Mouse (Mus musculus) stomach, embryonic 14.5 days (tissue): ENCODE results near the gene Itga9. TPM values are rescaled to one million over a fixed set of nuclear protein-coding genes. Genes with fewer than 3 reads are reported as not detected.

Source experiments
- ATAC-seq: fragments of 200-750 bp; cut with Nextera tagmentation; 2 replicates; pipeline ENCODE4 v1.8.0; 2017; ENCODE audit warnings: low read depth, moderate TSS enrichment; ENCODE audit not compliant: insufficient number of reproducible peaks, insufficient read depth, low FRiP score
- H3K27ac ChIP-seq: fragments of 300-500 bp; sonication (generic); 2 replicates; pipeline ENCODE4 v1.5.1; 2014; ENCODE audit warnings: mild to moderate bottlenecking, low read length, moderate library complexity, mixed read lengths
- H3K27me3 ChIP-seq: fragments of 300-500 bp; sonication (generic); 2 replicates; pipeline ENCODE4 v1.6.1; 2014; ENCODE audit warnings: low read length, control low read depth, mixed read lengths; ENCODE audit not compliant: control insufficient read depth, insufficient read depth
- H3K36me3 ChIP-seq: fragments of 300-500 bp; sonication (generic); 2 replicates; pipeline ENCODE4 v1.6.1; 2014; ENCODE audit warnings: mild to moderate bottlenecking, control low read depth, low read length, moderate library complexity, mixed read lengths; ENCODE audit not compliant: control insufficient read depth, insufficient read depth
- H3K4me1 ChIP-seq: fragments of 300-500 bp; sonication (generic); 2 replicates; pipeline ENCODE4 v1.6.1; 2014; ENCODE audit warnings: low read length, control low read depth, mixed read lengths; ENCODE audit not compliant: control insufficient read depth, insufficient read depth
- H3K4me2 ChIP-seq: fragments of 300-500 bp; sonication (generic); replicated peaks from 2 replicates; pipeline ENCODE4 v1.6.1; 2014; ENCODE audit warnings: low read depth, low read length, control low read depth
- H3K4me3 ChIP-seq: fragments of 300-500 bp; sonication (generic); 2 replicates; pipeline ENCODE4 v1.5.1; 2014; ENCODE audit warnings: low read depth, low read length, control low read depth
- H3K9ac ChIP-seq: fragments of 300-500 bp; sonication (generic); replicated peaks from 2 replicates; pipeline ENCODE4 v1.6.1; 2014; ENCODE audit warnings: low read depth, mild to moderate bottlenecking, control low read depth, low read length, moderate library complexity, mixed read lengths
- H3K9me3 ChIP-seq: fragments of 300-500 bp; sonication (generic); 2 replicates; pipeline ENCODE4 v1.6.1; 2016; ENCODE audit warnings: low read depth, low read length, control low read depth; ENCODE audit not compliant: control insufficient read depth
- WGBS: fragments of 180-500 bp; shearing (Covaris S2); extraction: QIAGEN DNeasy Blood & Tissue Kit; methylation state at CpG from one replicate; pipeline ENCODE4 v1.1.7; 2014; 5-methylcytosine and 5-hydroxymethylcytosine counted together
- polyA plus RNA-seq: library from polyadenylated mRNA; unstranded; fragments of >200 nt; fragmentation: Nextera tagmentation; extraction: Ambion mirVana; gene quantifications from 2 replicates; pipeline ENCODE4 v1.2.1, GENCODE M21; 2014

Gene Itga9
- polyA plus RNA-seq, 1 experiment from 2014 or later = 14.3 TPM

DNA sequence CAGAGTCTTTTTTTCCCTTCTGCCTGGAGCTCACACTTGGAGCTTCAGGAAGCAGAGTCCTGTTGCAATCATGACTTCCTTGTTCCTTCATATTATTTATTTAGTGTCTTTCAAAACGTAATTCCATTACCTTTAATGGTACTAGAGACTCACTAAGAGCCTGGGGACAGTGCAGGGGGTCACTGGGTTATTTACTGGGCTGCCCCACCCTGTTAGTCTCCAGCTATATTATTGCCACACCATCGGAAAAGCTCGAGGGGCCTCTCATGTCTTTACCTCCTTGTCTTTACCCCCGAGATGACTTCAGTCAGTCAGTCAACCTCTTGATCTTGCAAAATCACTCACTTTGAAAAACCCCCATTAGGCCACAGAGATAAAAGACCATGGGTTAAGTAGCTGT lies 44.5 kb downstream of the Itga9 start:
- H3K4me1 ChIP-seq = peaks cover 15% of the 10 kb centered on the region; the same call in 1 of the 2 replicates
- no peak overlapping the region for H3K27ac ChIP-seq
- no peaks in the 10 kb centered on the region; the same call in 1 of the 2 replicates for H3K36me3 ChIP-seq
- WGBS = 21% methylated on average over 4 of the region's 4 CpGs
- H3K9ac ChIP-seq = no peak overlapping the region
- H3K9me3 ChIP-seq = no peaks in the 10 kb centered on the region
- H3K4me3 ChIP-seq = no peak overlapping the region
- H3K4me2 ChIP-seq = no peak overlapping the region
- no peak for ATAC-seq
- H3K27me3 ChIP-seq = no peaks in the 10 kb centered on the region

- Histone ChIP-seq H3K4me3 (no peak overlapping the region), H3K9me3 (no peaks in the 10 kb centered on the region), H3K27ac (no peak overlapping the region), H3K4me1 (peaks cover 15% of the 10 kb centered on the region; the same call in 1 of the 2 replicates), H3K36me3 (no peaks in the 10 kb centered on the region; the same call in 1 of the 2 replicates), H3K4me2 (no peak overlapping the region), H3K9ac (no peak overlapping the region), H3K27me3 (no peaks in the 10 kb centered on the region)
- ATAC-seq = no peak
- 65% methylated on average over 2 of the region's 2 CpGs for WGBS
Measured at GRCm38 (mm10) chr9:118651939-118652338, 45.4 kb downstream of the Itga9 start.

DNA sequence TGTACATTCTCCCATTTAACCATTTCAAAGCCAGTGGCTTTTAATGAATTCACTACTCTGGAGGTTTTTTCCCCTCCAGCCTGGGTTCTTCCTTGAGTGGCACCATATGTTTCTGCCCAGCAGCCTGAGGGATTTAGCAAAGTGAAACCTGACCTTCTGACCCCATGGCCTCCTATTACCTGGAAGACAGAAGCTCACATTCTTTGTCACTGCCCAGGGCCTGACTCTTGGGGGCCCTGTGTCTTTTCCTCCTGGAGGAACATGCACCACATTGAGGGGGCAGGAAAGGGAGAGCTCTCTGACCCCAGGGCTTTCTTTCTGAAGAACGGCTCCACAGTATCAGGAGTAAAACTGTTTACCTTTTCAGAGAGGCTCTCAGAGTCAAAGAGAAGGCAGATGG lies 46.9 kb downstream of the Itga9 start:
- no peak for ATAC-seq
- H3K4me3 ChIP-seq = no peak overlapping the region
- no peaks in the 10 kb centered on the region for H3K9me3 ChIP-seq
- H3K27me3 ChIP-seq = no peaks in the 10 kb centered on the region
- peaks cover 15% of the 10 kb centered on the region; the same call in 1 of the 2 replicates for H3K4me1 ChIP-seq
- no peak overlapping the region for H3K9ac ChIP-seq
- H3K4me2 ChIP-seq = no peak overlapping the region
- no peak overlapping the region for H3K27ac ChIP-seq
- peaks cover 2% of the 10 kb centered on the region; the same call in 1 of the 2 replicates for H3K36me3 ChIP-seq
- 17% methylated on average over 1 of the region's 1 CpGs for WGBS

- no peaks in the 10 kb centered on the region for H3K9me3 ChIP-seq
- WGBS = 18% methylated on average over 6 of the region's 6 CpGs
- no peak overlapping the region for H3K4me2 ChIP-seq
- H3K36me3 ChIP-seq = peaks cover 4% of the 10 kb centered on the region; the same call in 1 of the 2 replicates
- no peak for ATAC-seq
- no peak overlapping the region for H3K9ac ChIP-seq
- peaks cover 15% of the 10 kb centered on the region; the same call in 1 of the 2 replicates for H3K4me1 ChIP-seq
- H3K27me3 ChIP-seq = no peaks in the 10 kb centered on the region
- no peak overlapping the region for H3K4me3 ChIP-seq
- H3K27ac ChIP-seq = no peak overlapping the region
Measured at GRCm38 (mm10) chr9:118654969-118655368, 48.5 kb downstream of the Itga9 start.

GRCm38 (mm10) chr9:118655726-118656125 lies 49.2 kb downstream of the Itga9 start:
- no peaks in the 10 kb centered on the region for H3K27me3 ChIP-seq
- H3K4me3 ChIP-seq = no peak overlapping the region
- ATAC-seq = no peak
- H3K36me3 ChIP-seq = peaks cover 4% of the 10 kb centered on the region; the same call in 1 of the 2 replicates
- no peak overlapping the region for H3K4me2 ChIP-seq
- peaks cover 15% of the 10 kb centered on the region; the same call in 1 of the 2 replicates for H3K4me1 ChIP-seq
- no peaks in the 10 kb centered on the region for H3K9me3 ChIP-seq
- WGBS = 98% methylated on average over 3 of the region's 3 CpGs
- no peak overlapping the region for H3K27ac ChIP-seq
- H3K9ac ChIP-seq = no peak overlapping the region

DNA sequence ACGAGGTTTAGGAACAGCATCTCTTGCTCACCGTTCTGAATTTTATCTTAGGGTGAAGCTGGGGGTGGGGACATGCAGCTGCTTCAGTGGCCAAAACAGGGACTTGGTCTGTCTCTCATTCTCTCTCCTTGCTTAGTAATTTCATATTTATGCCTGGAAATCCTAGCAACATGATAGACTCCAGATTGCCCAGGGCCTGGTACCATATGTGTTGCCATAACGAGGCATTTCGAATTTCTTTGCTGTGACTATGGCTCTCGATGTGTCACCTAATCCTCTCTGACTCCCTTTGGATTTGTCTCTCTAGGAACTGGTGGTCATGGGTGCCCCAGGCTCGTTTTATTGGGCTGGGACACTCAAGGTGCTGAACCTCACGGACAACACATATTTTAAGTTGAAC lies 51.7 kb downstream of the Itga9 start:
- H3K4me2 ChIP-seq = no peak overlapping the region
- no peak overlapping the region for H3K4me3 ChIP-seq
- peaks cover 9% of the 10 kb centered on the region for H3K36me3 ChIP-seq
- H3K4me1 ChIP-seq = 0 out of 2 replicates have a peak, but pooled peaks cover 4% of the 10 kb centered on the region
- ATAC-seq = no peak
- H3K27ac ChIP-seq = no peak overlapping the region
- H3K9me3 ChIP-seq = no peaks in the 10 kb centered on the region
- WGBS = 88% methylated on average over 7 of the region's 7 CpGs
- no peaks in the 10 kb centered on the region for H3K27me3 ChIP-seq
- H3K9ac ChIP-seq = no peak overlapping the region

- no peaks in the 10 kb centered on the region for H3K9me3 ChIP-seq
- H3K4me1 ChIP-seq = 0 out of 2 replicates have a peak, but pooled peaks cover 1% of the 10 kb centered on the region
- no peak overlapping the region for H3K4me3 ChIP-seq
- no peak overlapping the region for H3K9ac ChIP-seq
- 70% methylated on average over 5 of the region's 5 CpGs for WGBS
- H3K27me3 ChIP-seq = no peaks in the 10 kb centered on the region
- no peak for ATAC-seq
- H3K36me3 ChIP-seq = peaks cover 13% of the 10 kb centered on the region
- H3K27ac ChIP-seq = no peak overlapping the region
- no peak overlapping the region for H3K4me2 ChIP-seq
Measured at GRCm38 (mm10) chr9:118659809-118660208, 53.3 kb downstream of the Itga9 start.

- H3K4me1 ChIP-seq = no peaks in the 10 kb centered on the region
- no peak overlapping the region for H3K27ac ChIP-seq
- WGBS = 56% methylated on average over 7 of the region's 7 CpGs
- H3K36me3 ChIP-seq = peaks cover 13% of the 10 kb centered on the region
- ATAC-seq = no peak
- no peak overlapping the region for H3K4me2 ChIP-seq
- H3K4me3 ChIP-seq = no peak overlapping the region
- no peak overlapping the region for H3K9ac ChIP-seq
- H3K9me3 ChIP-seq = no peaks in the 10 kb centered on the region
- H3K27me3 ChIP-seq = no peaks in the 10 kb centered on the region
Measured at GRCm38 (mm10) chr9:118660259-118660658, 53.8 kb downstream of the Itga9 start.

DNA sequence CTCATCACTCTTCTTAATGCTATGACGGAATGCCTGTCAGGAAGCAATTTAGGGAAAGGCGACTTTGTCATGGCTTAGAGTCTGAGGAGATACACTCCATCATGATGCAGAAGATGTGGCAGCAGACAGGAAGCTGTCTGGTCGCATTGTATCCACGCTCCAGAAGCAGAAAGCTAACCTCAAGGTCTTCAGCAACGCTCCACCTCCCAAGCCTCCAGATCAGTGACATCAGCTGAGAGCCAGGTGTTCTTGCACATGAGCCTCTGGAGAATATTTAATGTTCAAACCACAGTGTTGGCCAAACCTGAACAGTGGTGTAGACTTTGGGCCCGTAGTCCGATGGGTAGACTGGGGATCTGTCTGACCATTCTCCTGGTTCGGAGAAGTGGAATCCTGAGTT lies 55.5 kb downstream of the Itga9 start:
- WGBS = 75% methylated on average over 8 of the region's 8 CpGs
- Histone ChIP-seq H3K9ac (no peak overlapping the region), H3K27me3 (no peaks in the 10 kb centered on the region), H3K4me2 (no peak overlapping the region), H3K36me3 (peaks cover 16% of the 10 kb centered on the region), H3K4me3 (no peak overlapping the region), H3K4me1 (no peaks in the 10 kb centered on the region), H3K9me3 (no peaks in the 10 kb centered on the region), H3K27ac (no peak overlapping the region)
- no peak for ATAC-seq
